In genomic region chr10:93051016-93051726, GRCm38 (mm10) we compare ENCODE assay signal across 8 mouse cellular contexts. TPM values are rescaled to one million over a fixed set of nuclear protein-coding genes. Genes with fewer than 3 reads are reported as not detected.
A peak's percentile ranks its signal among the peaks of the same experiment; 100 is the strongest.
DNase-seq lines count a peak whose midpoint lies in the region; ATAC-seq lines count a peak whose summit lies in the region.

No protein-coding gene starts in this region.

- no peak overlapping the region for H3K27ac ChIP-seq in lung, embryonic 15.5 days

- no peaks in the 10 kb centered on the region for H3K36me3 ChIP-seq in lung, embryonic 15.5 days

- no peaks in the 10 kb centered on the region for H3K27me3 ChIP-seq in lung, embryonic 15.5 days

- H3K4me3 ChIP-seq in lung, embryonic 15.5 days: no peak overlapping the region; the same call in 1 of the 2 replicates

- DNase-seq in MEL-GATA-1-ER (ENCODE audit: extremely low read depth, low read depth): peak; percentile 61
- DNase-seq in cerebellum, adult 8-10 months: peak; percentile 73
- DNase-seq in layer of hippocampus, adult 8-10 months (ENCODE audit: low spot score in 2 of 2): peak; percentile 52 to 80
- peak; percentile 47 for DNase-seq in ovary, postnatal 10 days (ENCODE audit: low spot score)
- peak; percentile 89 for DNase-seq in thymus, postnatal 25 days

- H3K9me3 ChIP-seq in lung, embryonic 15.5 days: no peaks in the 10 kb centered on the region

- H3K4me1 ChIP-seq in lung, embryonic 15.5 days: peaks cover 9% of the 10 kb centered on the region; the same call in 1 of the 2 replicates

- peak overlapping the region; percentile 50 for H3K4me2 ChIP-seq in lung, embryonic 15.5 days

- 28% methylated on average over 13 of the region's 13 CpGs for WGBS in lung, embryonic 15.5 days

- no peak overlapping the region; the same call in 1 of the 2 replicates for H3K9ac ChIP-seq in lung, embryonic 15.5 days

- peak; percentile 62 for ATAC-seq in frontal cortex, adult (ENCODE audit: low TSS enrichment)
- ATAC-seq in hematopoietic stem cell, adult 5-6 weeks (replicated peaks in 1 of 2; ENCODE audit: insufficient read depth in 1 of 2, low FRiP score in 2 of 2, low TSS enrichment in 1 of 2, low read depth in 1 of 2, poor library complexity in 2 of 2, severe bottlenecking in 2 of 2): peak; percentile 92 to 94
- peak; percentile 48; the same call in 1 of the 2 replicates for ATAC-seq in lung, embryonic 15.5 days (ENCODE audit: borderline replicate concordance, extremely low read depth, low FRiP score, low TSS enrichment)

RNA-seq across cellular contexts. Expression of gene Cfap54, which starts 30.2 kb away (rescaled TPM):
- total RNA-seq in hematopoietic stem cell, adult 5-6 weeks (2017): 0.81 and 3.4 TPM in 2 replicates
- total RNA-seq in layer of hippocampus, adult 8-10 months (2022): 10 to 100 TPM; 15.7 to 23.5 (median 20.8) TPM
- polyA plus RNA-seq in lung, embryonic 15.5 days (2015; fragmentation: Nextera tagmentation; extraction: Ambion mirVana): 0.79 and 1.5 TPM in 2 replicates
